Mouse (Mus musculus): ENCODE measurements around the gene Kctd11. TPM values are rescaled to one million over a fixed set of nuclear protein-coding genes. Genes with fewer than 3 reads are reported as not detected.

The Kctd11 gene
- total and polyA plus RNA-seq, 3 experiments, result 1.8 to 3.9 (median 2.1) TPM

- in situ Hi-C loops (cut with MboI; ENCODE audit: low pct_ligation_motif_present, low pct_unique_long_range_greater_than_20kb, low sequenced_read_pairs) (loop anchor here (5.0 kb wide), 1 partner anchor 33 kb away; no protein-coding TSS in a partner anchor), dilution Hi-C loops (cut with MboI; ENCODE audit: extremely low pct_ligation_motif_present, extremely low pct_unique_long_range_greater_than_20kb, low sequenced_read_pairs) (no loop called here)
- no peak for DNase-seq (ENCODE audit: extremely low read depth)
- Histone ChIP-seq H3K4me1 (ENCODE audit: control insufficient read depth in 1 of 2, insufficient read depth in 2 of 2) (peaks cover 12 to 26% of the 10 kb centered on the region in 2 experiments), H3K9ac (ENCODE audit: insufficient read depth, low read depth) (no peak overlapping the region), H3K36me3 (replicated peaks in 1 of 2; ENCODE audit: control insufficient read depth in 1 of 2, insufficient read depth in 1 of 2, low read length in 1 of 2) (peaks cover 21 to 84% of the 10 kb centered on the region in 2 experiments), H3K27ac (ENCODE audit: insufficient read depth, low read depth) (no peak overlapping the region), H3K4me2 (ENCODE audit: insufficient read depth, low read depth, poor library complexity, severe bottlenecking) (no peak overlapping the region), H3K27me3 (replicated peaks) (no peaks in the 10 kb centered on the region), H3K79me2 (replicated peaks; ENCODE audit: control insufficient read depth, extremely low read depth, insufficient read depth, poor library complexity, severe bottlenecking) (no peaks in the 10 kb centered on the region), H3K4me3 (replicated peaks in 1 of 3; ENCODE audit: low read depth in 2 of 3, low read length in 2 of 3, poor library complexity in 1 of 3) (no peak overlapping the region), H3K9me3 (replicated peaks; ENCODE audit: low read length) (peaks cover 10% of the 10 kb centered on the region)
- TF ChIP-seq HCFC1 (IDR thresholded peaks at IDR 0.05; ENCODE audit: low read depth, low read length) (no peak), JUND (conservative IDR thresholded peaks at IDR 0.05; ENCODE audit: low read depth, low read length) (no peak), POLR2A (IDR thresholded peaks at IDR 0.05; ENCODE audit: low read depth, low read length) (no peak), NRF1 (IDR thresholded peaks at IDR 0.05; ENCODE audit: low read depth, low read length) (no peak), EP300 (IDR thresholded peaks at IDR 0.05; ENCODE audit: low read length) (no peak), ZC3H11A (IDR thresholded peaks at IDR 0.05; ENCODE audit: low read depth, low read length) (no peak), USF2 (conservative IDR thresholded peaks at IDR 0.05; ENCODE audit: low read depth, low read length) (no peak), JUN (IDR thresholded peaks at IDR 0.05; ENCODE audit: insufficient read depth, low read depth, low read length) (no peak), POLR2AphosphoS2 (IDR thresholded peaks at IDR 0.05; ENCODE audit: low read depth, low read length) (no peak), ZNF384 (IDR thresholded peaks at IDR 0.05; ENCODE audit: low read depth, low read length) (no peak), MEF2A (IDR thresholded peaks at IDR 0.05; ENCODE audit: borderline replicate concordance, low read depth, low read length) (no peak)
Measured at GRCm38 (mm10) chr11:69884240-69884639, 3.0 kb upstream of the Kctd11 start.

GRCm38 (mm10) chr11:69883527-69884151, 2.4 kb upstream of the Kctd11 start:
- peaks cover 16 to 32% of the 10 kb centered on the region in 2 experiments for H3K4me1 ChIP-seq (ENCODE audit: control insufficient read depth in 1 of 2, insufficient read depth in 2 of 2)
- no peak overlapping the region for H3K27ac ChIP-seq (ENCODE audit: insufficient read depth, low read depth)
- dilution Hi-C loops (cut with MboI; ENCODE audit: extremely low pct_ligation_motif_present, extremely low pct_unique_long_range_greater_than_20kb, low sequenced_read_pairs), result no loop called here
- no peak overlapping the region for H3K4me3 ChIP-seq (replicated peaks in 1 of 3; ENCODE audit: low read depth in 2 of 3, low read length in 2 of 3, poor library complexity in 1 of 3)
- H3K9me3 ChIP-seq (replicated peaks; ENCODE audit: low read length), result peaks cover 10% of the 10 kb centered on the region
- H3K27me3 ChIP-seq (replicated peaks), result no peaks in the 10 kb centered on the region
- in situ Hi-C loops (cut with MboI; ENCODE audit: low pct_ligation_motif_present, low pct_unique_long_range_greater_than_20kb, low sequenced_read_pairs), result loop anchor here (5.0 kb wide), 1 partner anchor 34 kb away; no protein-coding TSS in a partner anchor
- no peak overlapping the region for H3K9ac ChIP-seq (ENCODE audit: insufficient read depth, low read depth)
- no peak for DNase-seq (ENCODE audit: extremely low read depth)
- H3K36me3 ChIP-seq (replicated peaks in 1 of 2; ENCODE audit: control insufficient read depth in 1 of 2, insufficient read depth in 1 of 2, low read length in 1 of 2), result peaks cover 21 to 83% of the 10 kb centered on the region in 2 experiments
- H3K4me2 ChIP-seq (ENCODE audit: insufficient read depth, low read depth, poor library complexity, severe bottlenecking), result no peak overlapping the region
- TF ChIP-seq EP300 (IDR thresholded peaks at IDR 0.05; ENCODE audit: low read length), result no peak
- TF ChIP-seq ELF1 (IDR thresholded peaks at IDR 0.05; ENCODE audit: low read depth, low read length), result no peak
- no peak for TF ChIP-seq RCOR1 (conservative IDR thresholded peaks at IDR 0.05; ENCODE audit: low read depth, low read length)
- no peak for TF ChIP-seq TBP (conservative IDR thresholded peaks at IDR 0.05; ENCODE audit: low read depth, low read length)
- H3K79me2 ChIP-seq (replicated peaks; ENCODE audit: control insufficient read depth, extremely low read depth, insufficient read depth, poor library complexity, severe bottlenecking), result no peaks in the 10 kb centered on the region
